Mouse (Mus musculus) hindbrain, embryonic 14.5 days (tissue): ENCODE results near the gene C5ar1. TPM values are rescaled to one million over a fixed set of nuclear protein-coding genes. Genes with fewer than 3 reads are reported as not detected.

Source experiments
- ATAC-seq: fragments of 200-750 bp; cut with Nextera tagmentation; 2 replicates; pipeline ENCODE4 v1.8.0; 2017; ENCODE audit warnings: moderate number of reproducible peaks, mild to moderate bottlenecking, moderate TSS enrichment, moderate library complexity; ENCODE audit not compliant: low FRiP score
- DNase-seq: peaks from one replicate; pipeline ENCODE4 v3.0.0-alpha.2; 2015; ENCODE audit warnings: low spot score
- H3K27ac ChIP-seq: fragments of 300-500 bp; sonication (generic); 2 replicates; pipeline ENCODE4 v1.5.1; 2014; ENCODE audit warnings: mild to moderate bottlenecking, moderate library complexity
- H3K27me3 ChIP-seq: fragments of 300-500 bp; sonication (generic); 2 replicates; pipeline ENCODE4 v1.6.1; 2014; ENCODE audit warnings: mild to moderate bottlenecking, low read length, mixed read lengths; ENCODE audit not compliant: control insufficient read depth, insufficient read depth
- H3K36me3 ChIP-seq: fragments of 300-500 bp; sonication (generic); replicated peaks from 2 replicates; pipeline ENCODE4 v1.6.1; 2014; ENCODE audit not compliant: control insufficient read depth, insufficient read depth
- H3K4me1 ChIP-seq: fragments of 300-500 bp; sonication (generic); replicated peaks from 2 replicates; pipeline ENCODE4 v1.6.1; 2014; ENCODE audit warnings: antibody characterized with exemption, low read length, mixed read lengths; ENCODE audit not compliant: control insufficient read depth, insufficient read depth
- H3K4me2 ChIP-seq: fragments of 300-500 bp; sonication (generic); replicated peaks from 2 replicates; pipeline ENCODE4 v1.6.1; 2014; ENCODE audit warnings: mild to moderate bottlenecking, moderate library complexity
- H3K4me3 ChIP-seq: fragments of 300-500 bp; sonication (generic); replicated peaks from 2 replicates; pipeline ENCODE4 v1.5.1; 2014; ENCODE audit warnings: mild to moderate bottlenecking, low read length
- H3K9ac ChIP-seq: fragments of 300-500 bp; sonication (generic); 2 replicates; pipeline ENCODE4 v1.6.1; 2014
- H3K9me3 ChIP-seq: fragments of 300-500 bp; sonication (generic); 2 replicates; pipeline ENCODE4 v1.6.1; 2016; ENCODE audit warnings: low read length; ENCODE audit not compliant: control insufficient read depth
- WGBS: fragments of 180-500 bp; shearing (Covaris S2); extraction: QIAGEN DNeasy Blood & Tissue Kit; methylation state at CpG from one replicate; pipeline ENCODE4 v1.1.7; 2014; 5-methylcytosine and 5-hydroxymethylcytosine counted together
- polyA plus RNA-seq: library from polyadenylated mRNA; unstranded; fragments of >200 nt; fragmentation: Nextera tagmentation; extraction: Ambion mirVana; gene quantifications from 2 replicates; pipeline ENCODE4 v1.2.1, GENCODE M21; 2014

Gene C5ar1
- polyA plus RNA-seq, 1 experiment from 2014 or later = 2.1 TPM

GRCm38 (mm10) chr7:16210862-16211365 lies 48.4 kb downstream of the C5ar1 start:
- Histone ChIP-seq H3K27me3 (no peaks in the 10 kb centered on the region), H3K4me3 (no peak overlapping the region), H3K4me2 (no peak overlapping the region), H3K27ac (no peak overlapping the region), H3K36me3 (peaks cover 85% of the 10 kb centered on the region), H3K4me1 (no peaks in the 10 kb centered on the region), H3K9ac (no peak overlapping the region), H3K9me3 (no peaks in the 10 kb centered on the region)
- WGBS = 83% methylated on average over 12 of the region's 12 CpGs
- no peak for ATAC-seq
- no peak for DNase-seq

- Histone ChIP-seq H3K27me3 (no peaks in the 10 kb centered on the region), H3K36me3 (peaks cover 84% of the 10 kb centered on the region), H3K9ac (no peak overlapping the region), H3K27ac (no peak overlapping the region), H3K4me2 (no peak overlapping the region), H3K4me3 (no peak overlapping the region), H3K4me1 (no peaks in the 10 kb centered on the region), H3K9me3 (no peaks in the 10 kb centered on the region)
- ATAC-seq = no peak
- 87% methylated on average over 21 of the region's 21 CpGs for whole genome bisulfite sequencing
- no peak for DNase-seq
Measured at GRCm38 (mm10) chr7:16208781-16209665, 50.3 kb downstream of the C5ar1 start.

GRCm38 (mm10) chr7:16207496-16207895 lies 51.8 kb downstream of the C5ar1 start:
- Histone ChIP-seq H3K27me3 (no peaks in the 10 kb centered on the region), H3K9me3 (no peaks in the 10 kb centered on the region), H3K4me3 (no peak overlapping the region), H3K36me3 (peaks cover 84% of the 10 kb centered on the region), H3K4me2 (no peak overlapping the region), H3K27ac (no peak overlapping the region), H3K9ac (no peak overlapping the region), H3K4me1 (no peaks in the 10 kb centered on the region)
- ATAC-seq (no peak), DNase-seq (no peak)
- 89% methylated on average over 10 of the region's 10 CpGs for WGBS

DNA sequence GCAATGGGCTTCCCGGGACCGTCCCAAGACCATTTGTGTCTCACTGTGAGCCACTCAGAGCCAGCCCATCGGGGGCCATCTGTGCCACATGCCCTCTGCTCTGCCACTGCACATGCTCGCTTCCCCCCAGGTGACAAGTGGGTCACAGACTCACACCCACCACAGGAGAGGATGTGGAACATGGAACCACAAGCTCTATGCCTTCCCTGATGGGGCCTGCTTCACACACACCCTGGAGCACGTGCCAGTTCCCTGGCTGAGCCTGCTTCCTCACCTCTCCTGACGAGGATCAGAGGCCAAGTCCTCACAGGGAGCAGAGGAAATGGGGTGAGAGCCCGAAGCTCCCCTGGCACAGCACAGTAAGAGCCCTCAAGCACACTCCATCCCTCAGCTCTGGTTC lies 52.3 kb downstream of the C5ar1 start:
- Histone ChIP-seq H3K4me3 (no peak overlapping the region), H3K36me3 (peaks cover 86% of the 10 kb centered on the region), H3K4me1 (no peaks in the 10 kb centered on the region), H3K4me2 (no peak overlapping the region), H3K9me3 (no peaks in the 10 kb centered on the region), H3K9ac (no peak overlapping the region), H3K27me3 (no peaks in the 10 kb centered on the region), H3K27ac (no peak overlapping the region)
- ATAC-seq = no peak
- 84% methylated on average over 7 of the region's 7 CpGs for WGBS
- DNase-seq = no peak

DNA sequence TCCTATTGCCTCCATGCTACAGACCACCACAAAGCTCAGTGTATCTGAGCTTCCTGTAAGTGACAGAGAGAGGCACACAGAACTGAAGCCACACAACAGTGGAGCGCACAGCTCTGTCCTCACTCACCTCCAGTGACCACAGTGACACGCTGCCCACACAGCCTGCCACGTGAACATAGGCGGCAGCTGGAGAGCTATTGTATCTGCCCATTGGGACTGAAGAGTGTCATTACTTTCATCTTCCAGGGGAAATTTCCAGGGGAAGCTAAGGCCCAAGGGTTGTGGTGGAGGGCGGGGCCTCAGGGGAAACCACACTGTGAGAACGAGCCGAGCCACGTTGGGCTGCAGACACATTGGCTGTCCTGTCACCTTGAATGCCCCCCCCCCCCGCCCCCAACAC lies 54.5 kb downstream of the C5ar1 start:
- Histone ChIP-seq H3K9me3 (no peaks in the 10 kb centered on the region), H3K4me1 (no peaks in the 10 kb centered on the region), H3K36me3 (peaks cover 88% of the 10 kb centered on the region), H3K4me3 (no peak overlapping the region), H3K27me3 (no peaks in the 10 kb centered on the region), H3K27ac (no peak overlapping the region), H3K4me2 (no peak overlapping the region), H3K9ac (no peak overlapping the region)
- 82% methylated on average over 9 of the region's 9 CpGs for WGBS
- no peak for DNase-seq
- no peak for ATAC-seq

DNA sequence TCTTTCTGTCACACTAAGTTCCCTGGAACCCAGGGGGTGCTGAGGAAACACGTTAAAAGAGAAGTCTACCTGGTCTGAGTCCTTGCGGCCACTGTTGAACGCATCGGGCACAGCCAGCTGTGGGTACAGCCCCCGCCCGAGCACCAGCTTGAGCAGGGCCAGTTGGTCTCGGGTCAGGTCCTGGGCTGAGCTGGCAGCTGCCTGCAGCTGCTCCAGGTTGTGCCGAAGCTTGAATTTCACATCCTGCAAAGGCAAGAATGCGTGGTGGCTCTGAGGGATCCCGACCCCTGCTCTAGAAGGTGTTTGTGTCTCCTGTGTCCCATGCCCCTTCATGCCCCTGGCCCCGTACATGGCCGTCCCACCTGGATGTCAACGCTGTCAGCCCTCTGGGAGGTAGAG lies 55.8 kb downstream of the C5ar1 start:
- Histone ChIP-seq H3K27ac (no peak overlapping the region), H3K27me3 (no peaks in the 10 kb centered on the region), H3K4me3 (no peak overlapping the region), H3K4me1 (no peaks in the 10 kb centered on the region), H3K9ac (no peak overlapping the region), H3K9me3 (no peaks in the 10 kb centered on the region), H3K36me3 (peaks cover 88% of the 10 kb centered on the region), H3K4me2 (no peak overlapping the region)
- WGBS = 92% methylated on average over 13 of the region's 13 CpGs
- ATAC-seq = no peak
- DNase-seq = no peak

DNA sequence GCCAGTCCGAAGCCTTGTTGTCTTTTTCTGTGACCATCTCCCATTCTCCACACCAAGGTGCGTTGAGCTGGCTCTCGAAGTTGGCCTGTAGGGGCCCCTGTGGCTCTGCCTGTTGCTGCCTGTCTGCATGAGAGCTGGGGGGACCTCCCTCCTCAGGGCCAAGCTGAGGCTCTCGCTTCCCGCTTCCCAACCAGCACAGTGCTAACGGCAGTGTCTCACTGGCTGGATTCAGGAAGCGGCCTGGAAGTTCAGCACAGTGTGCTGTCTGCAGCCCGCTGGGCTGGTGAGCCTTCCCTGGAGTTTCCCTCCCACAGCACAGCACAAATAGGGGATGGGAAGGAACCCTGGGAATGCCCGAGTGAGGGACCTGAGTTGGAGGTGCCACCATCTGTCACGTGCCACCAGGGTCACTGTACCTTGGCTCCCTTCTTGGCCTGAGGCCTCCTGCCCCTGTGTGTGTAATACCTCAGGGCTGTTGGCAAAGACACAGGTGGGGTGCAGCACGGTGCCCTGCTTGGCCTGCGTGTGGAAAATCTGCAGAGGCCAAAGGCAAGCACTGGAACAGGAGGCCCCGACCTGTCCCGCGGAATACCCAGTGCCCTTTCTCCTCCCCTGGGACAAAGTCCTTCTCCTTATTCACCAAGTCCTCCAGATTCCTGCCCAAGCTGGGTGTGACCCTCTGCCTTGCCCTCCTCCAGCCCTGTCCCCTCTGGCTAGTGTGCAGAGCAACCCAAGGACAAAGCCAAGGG lies 56.4 kb downstream of the C5ar1 start:
- ATAC-seq (no peak), DNase-seq (no peak)
- no peak overlapping the region for H3K27ac ChIP-seq
- H3K4me3 ChIP-seq = no peak overlapping the region
- no peak overlapping the region for H3K9ac ChIP-seq
- H3K4me1 ChIP-seq = no peaks in the 10 kb centered on the region
- 87% methylated on average over 15 of the region's 15 CpGs for WGBS
- no peak overlapping the region for H3K4me2 ChIP-seq
- H3K9me3 ChIP-seq = no peaks in the 10 kb centered on the region
- peaks cover 91% of the 10 kb centered on the region for H3K36me3 ChIP-seq
- H3K27me3 ChIP-seq = no peaks in the 10 kb centered on the region

DNA sequence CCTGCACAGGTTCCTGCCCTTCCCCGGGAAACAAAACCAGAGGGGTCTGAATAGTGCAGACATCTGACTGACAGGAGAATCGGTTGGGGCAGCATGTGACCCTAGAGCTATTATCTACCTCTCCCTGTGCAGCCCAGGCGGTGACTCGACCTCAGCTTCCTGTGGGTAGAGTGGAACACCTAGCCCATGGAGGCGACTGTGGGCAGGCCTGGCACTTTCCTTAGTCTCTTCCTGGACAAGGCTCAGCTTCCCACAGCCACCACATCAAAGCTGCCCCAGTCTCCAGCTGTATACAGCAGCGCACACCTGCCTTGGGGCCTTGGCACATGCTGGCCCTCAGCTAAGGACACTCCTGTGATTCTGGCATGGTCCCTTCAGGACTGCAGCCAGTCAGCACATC lies 58.2 kb downstream of the C5ar1 start:
- Histone ChIP-seq H3K9me3 (no peaks in the 10 kb centered on the region), H3K36me3 (peaks cover 89% of the 10 kb centered on the region), H3K4me2 (no peak overlapping the region), H3K4me1 (no peaks in the 10 kb centered on the region), H3K4me3 (no peak overlapping the region), H3K9ac (no peak overlapping the region), H3K27ac (no peak overlapping the region), H3K27me3 (no peaks in the 10 kb centered on the region)
- DNase-seq (no peak), ATAC-seq (no peak)
- 86% methylated on average over 6 of the region's 6 CpGs for whole genome bisulfite sequencing

GRCm38 (mm10) chr7:16198540-16198939 lies 60.8 kb downstream of the C5ar1 start:
- Histone ChIP-seq H3K4me3 (no peak overlapping the region), H3K4me1 (no peaks in the 10 kb centered on the region), H3K36me3 (peaks cover 68% of the 10 kb centered on the region), H3K9me3 (no peaks in the 10 kb centered on the region), H3K27ac (no peak overlapping the region), H3K27me3 (no peaks in the 10 kb centered on the region), H3K9ac (no peak overlapping the region), H3K4me2 (no peak overlapping the region)
- no peak for DNase-seq
- no peak for ATAC-seq
- 90% methylated on average over 11 of the region's 11 CpGs for WGBS
